Mouse (Mus musculus): ENCODE measurements around the gene Acss2. TPM values are rescaled to one million over a fixed set of nuclear protein-coding genes. Genes with fewer than 3 reads are reported as not detected.
"Not testable (repeated sequence)": the region's sequence is repeated elsewhere in the genome, so short reads cannot be mapped to it uniquely, and the experiment has no call there.

Acss2 gene
- polyA plus RNA-seq, 1 experiment from 2014 or later: 29.4 TPM

- H3K4me3 ChIP-seq (replicated peaks): peak overlapping the region; percentile 68
- peaks cover 17% of the 10 kb centered on the region for H3K4me1 ChIP-seq
- H3K27ac ChIP-seq (replicated peaks): peak overlapping the region; percentile 72; the same call in 1 of the 2 replicates
- peak overlapping the region; percentile 67 for H3K9ac ChIP-seq (replicated peaks)
- H3K9me3 ChIP-seq (replicated peaks): no peaks in the 10 kb centered on the region
- no peaks in the 10 kb centered on the region for H3K36me3 ChIP-seq
- WGBS: under 1% methylated on average over 9 of the region's 9 CpGs
- peaks cover 3% of the 10 kb centered on the region for H3K27me3 ChIP-seq (replicated peaks)
- no peak; the same call in 1 of the 2 replicates for ATAC-seq (ENCODE audit: low FRiP score)
- peak overlapping the region; percentile 86 for H3K4me2 ChIP-seq
Measured at GRCm38 (mm10) chr2:155592854-155593283, 75.1 kb downstream of the Acss2 start.

- no peak for ATAC-seq (ENCODE audit: low FRiP score)
- 88% methylated on average over 6 of the region's 6 CpGs for WGBS
Measured at GRCm38 (mm10) chr2:155595516-155595915, 77.8 kb downstream of the Acss2 start.

GRCm38 (mm10) chr2:155603707-155604106, 86.0 kb downstream of the Acss2 start:
- Histone ChIP-seq H3K9ac (replicated peaks) (no peak overlapping the region), H3K4me3 (replicated peaks) (no peak overlapping the region), H3K27ac (replicated peaks) (no peak overlapping the region), H3K27me3 (replicated peaks) (no peaks in the 10 kb centered on the region), H3K4me2 (no peak overlapping the region), H3K4me1 (no peaks in the 10 kb centered on the region), H3K36me3 (no peaks in the 10 kb centered on the region), H3K9me3 (replicated peaks) (no peaks in the 10 kb centered on the region)
- WGBS: 48% methylated on average over 3 of the region's 3 CpGs
- no peak for ATAC-seq (ENCODE audit: low FRiP score)

More at GRCm38 (mm10) chr2:155595516-155595915, 77.8 kb downstream of the Acss2 start:
- Histone ChIP-seq H3K27ac (replicated peaks) (no peak overlapping the region), H3K36me3 (no peaks in the 10 kb centered on the region), H3K9ac (replicated peaks) (no peak overlapping the region), H3K27me3 (replicated peaks) (peaks cover 3% of the 10 kb centered on the region), H3K9me3 (replicated peaks) (no peaks in the 10 kb centered on the region), H3K4me3 (replicated peaks) (no peak overlapping the region), H3K4me1 (peaks cover 17% of the 10 kb centered on the region), H3K4me2 (no peak overlapping the region)

GRCm38 (mm10) chr2:155604560-155605235, 87.0 kb downstream of the Acss2 start:
- no peaks in the 10 kb centered on the region for H3K36me3 ChIP-seq
- H3K9me3 ChIP-seq (replicated peaks): no peaks in the 10 kb centered on the region
- H3K27me3 ChIP-seq (replicated peaks): no peaks in the 10 kb centered on the region
- H3K9ac ChIP-seq (replicated peaks): no peak overlapping the region
- H3K4me2 ChIP-seq: no peak overlapping the region
- H3K27ac ChIP-seq (replicated peaks): no peak overlapping the region
- H3K4me1 ChIP-seq: no peaks in the 10 kb centered on the region
- no peak for ATAC-seq (ENCODE audit: low FRiP score)
- no peak overlapping the region for H3K4me3 ChIP-seq (replicated peaks)
- WGBS: 73% methylated on average over 10 of the region's 10 CpGs

DNA sequence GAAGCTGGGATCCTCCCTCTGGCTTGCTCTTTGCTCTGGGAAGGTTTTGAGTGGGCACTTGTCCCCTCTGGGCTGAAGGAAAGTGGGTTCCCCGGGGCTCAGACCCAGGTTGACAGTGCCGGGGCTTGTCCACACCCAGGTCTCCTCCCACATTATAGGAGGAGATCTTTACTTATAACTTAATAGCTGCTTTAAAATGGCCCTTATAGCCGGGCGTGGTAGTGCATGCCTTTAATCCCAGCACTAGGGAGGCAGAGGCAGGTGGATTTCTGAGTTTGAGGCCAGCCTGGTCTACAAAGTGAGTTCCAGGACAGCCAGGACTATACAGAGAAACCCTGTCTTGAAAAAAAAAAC, 87.5 kb downstream of the Acss2 start:
- H3K9ac ChIP-seq (replicated peaks); ATAC-seq (ENCODE audit: low FRiP score); H3K27me3 ChIP-seq (replicated peaks); H3K4me3 ChIP-seq (replicated peaks); H3K36me3 ChIP-seq; H3K4me2 ChIP-seq; H3K27ac ChIP-seq (replicated peaks); H3K9me3 ChIP-seq (replicated peaks); H3K4me1 ChIP-seq: not testable (repeated sequence)
- 79% methylated on average over 4 of the region's 4 CpGs for WGBS

- Histone ChIP-seq H3K9ac (replicated peaks) (no peak overlapping the region), H3K27ac (replicated peaks) (no peak overlapping the region), H3K4me1 (no peaks in the 10 kb centered on the region), H3K27me3 (replicated peaks) (no peaks in the 10 kb centered on the region), H3K9me3 (replicated peaks) (no peaks in the 10 kb centered on the region), H3K4me2 (no peak overlapping the region), H3K36me3 (no peaks in the 10 kb centered on the region), H3K4me3 (replicated peaks) (no peak overlapping the region)
- ATAC-seq (ENCODE audit: low FRiP score): no peak
- WGBS: 77% methylated on average over 4 of the region's 4 CpGs
Measured at GRCm38 (mm10) chr2:155606360-155606759, 88.6 kb downstream of the Acss2 start.

DNA sequence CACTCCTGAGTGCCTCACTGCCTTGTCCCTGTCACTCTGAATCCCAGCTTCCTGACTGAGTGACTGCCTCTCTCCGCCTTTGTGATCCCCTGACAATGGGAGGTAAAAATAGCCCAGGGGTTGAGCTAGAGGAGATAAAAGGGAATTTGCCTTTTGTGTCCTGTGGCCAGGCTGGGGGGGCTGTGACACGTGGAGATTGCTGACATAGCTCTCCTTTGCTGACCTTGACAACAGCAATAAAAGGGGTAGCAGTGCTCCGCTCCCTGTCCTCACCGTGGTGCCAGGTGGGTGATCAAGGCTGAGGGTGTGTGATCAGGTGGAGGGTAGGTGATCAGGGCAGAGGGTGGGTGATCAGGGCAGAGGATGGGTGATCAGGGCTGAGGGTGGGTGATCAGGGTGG, 93.2 kb downstream of the Acss2 start, which contains the start of gene Myh7b:
TSS of gene Myh7b (plus strand) at position 235 of the 400 bp plus-strand sequence.
- Histone ChIP-seq H3K36me3 (no peaks in the 10 kb centered on the region), H3K9ac (replicated peaks) (no peak within 1 kb of the TSS), H3K4me3 (replicated peaks) (no peak within 1 kb of the TSS), H3K27me3 (replicated peaks) (peaks cover 3% of the 10 kb centered on the region; the same call in 1 of the 2 replicates), H3K9me3 (replicated peaks) (no peaks in the 10 kb centered on the region), H3K4me2 (no peak within 1 kb of the TSS), H3K4me1 (peaks cover 10% of the 10 kb centered on the region; the same call in 1 of the 2 replicates), H3K27ac (replicated peaks) (no peak within 1 kb of the TSS)
- no peak for ATAC-seq (ENCODE audit: low FRiP score)
- 31% methylated on average over 4 of the region's 4 CpGs for WGBS

DNA sequence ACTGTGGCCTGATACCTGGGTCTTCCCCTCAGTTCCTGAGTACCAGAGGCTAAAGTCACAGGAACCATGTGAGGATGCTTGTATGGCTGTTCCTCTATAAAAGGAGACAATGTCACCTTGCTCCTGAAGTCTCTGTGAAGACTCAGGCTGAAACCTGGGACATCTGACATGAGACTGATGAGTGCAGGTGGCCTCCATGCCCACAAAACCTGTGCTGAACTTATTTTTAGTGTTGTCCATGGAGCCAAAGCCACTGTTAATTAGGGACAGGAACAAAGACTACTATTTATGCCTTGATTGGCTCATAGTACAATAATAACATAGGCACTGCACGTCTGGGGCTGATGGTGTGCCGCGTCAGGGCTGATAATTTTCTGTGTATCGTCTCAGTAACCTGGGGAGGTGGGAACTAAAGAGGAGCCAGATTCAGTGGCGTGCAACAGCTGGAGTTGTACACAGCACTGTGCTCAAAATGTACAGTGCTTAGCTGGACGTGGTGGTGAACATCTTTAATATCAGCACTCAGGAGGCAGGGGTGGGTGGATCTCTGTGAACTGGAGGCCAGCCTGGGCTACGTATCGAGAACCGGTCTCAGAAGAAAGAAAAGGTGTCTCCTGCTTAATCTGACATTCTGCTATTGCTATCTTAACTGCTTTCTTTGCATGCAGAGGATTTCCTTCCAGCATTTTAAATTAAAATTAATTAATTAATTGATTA, 94.2 kb downstream of the Acss2 start:
- no peaks in the 10 kb centered on the region for H3K9me3 ChIP-seq (replicated peaks)
- 89% methylated on average over 9 of the region's 9 CpGs for WGBS

GRCm38 (mm10) chr2:155613326-155613755, 95.6 kb downstream of the Acss2 start:
- peak overlapping the region; percentile 37 for H3K4me3 ChIP-seq (replicated peaks)
- peaks cover 3% of the 10 kb centered on the region; the same call in 1 of the 2 replicates for H3K27me3 ChIP-seq (replicated peaks)
- peaks cover 10% of the 10 kb centered on the region; the same call in 1 of the 2 replicates for H3K4me1 ChIP-seq
- peak overlapping the region; percentile 37; the same call in 1 of the 2 replicates for H3K9ac ChIP-seq (replicated peaks)
- H3K27ac ChIP-seq (replicated peaks): no peak overlapping the region
- peak overlapping the region; percentile 59 for H3K4me2 ChIP-seq
- peak; percentile 86 for ATAC-seq (ENCODE audit: low FRiP score)
- 5% methylated on average over 20 of the region's 20 CpGs for WGBS
- H3K36me3 ChIP-seq: no peaks in the 10 kb centered on the region
- H3K9me3 ChIP-seq (replicated peaks): no peaks in the 10 kb centered on the region

More for the DNA sequence above, 94.2 kb downstream of the Acss2 start:
- Histone ChIP-seq H3K36me3 (no peaks in the 10 kb centered on the region), H3K4me1 (peaks cover 10% of the 10 kb centered on the region; the same call in 1 of the 2 replicates), H3K4me2 (no peak overlapping the region), H3K9ac (replicated peaks) (no peak overlapping the region), H3K27me3 (replicated peaks) (peaks cover 3% of the 10 kb centered on the region; the same call in 1 of the 2 replicates), H3K4me3 (replicated peaks) (no peak overlapping the region), H3K27ac (replicated peaks) (no peak overlapping the region)
- ATAC-seq (ENCODE audit: low FRiP score): no peak

GRCm38 (mm10) chr2:155613953-155614352, 96.2 kb downstream of the Acss2 start:
- no peaks in the 10 kb centered on the region for H3K36me3 ChIP-seq
- peaks cover 3% of the 10 kb centered on the region; the same call in 1 of the 2 replicates for H3K27me3 ChIP-seq (replicated peaks)
- WGBS: 69% methylated on average over 8 of the region's 8 CpGs
- ATAC-seq (ENCODE audit: low FRiP score): peak; percentile 24; the same call in 1 of the 2 replicates
- H3K27ac ChIP-seq (replicated peaks): no peak overlapping the region
- peak overlapping the region; percentile 59 for H3K4me2 ChIP-seq
- 0 out of 2 replicates have a peak overlapping the region, but pooled peaks have one; percentile 37 for H3K9ac ChIP-seq (replicated peaks)
- peaks cover 10% of the 10 kb centered on the region; the same call in 1 of the 2 replicates for H3K4me1 ChIP-seq
- no peaks in the 10 kb centered on the region for H3K9me3 ChIP-seq (replicated peaks)
- H3K4me3 ChIP-seq (replicated peaks): no peak overlapping the region

DNA sequence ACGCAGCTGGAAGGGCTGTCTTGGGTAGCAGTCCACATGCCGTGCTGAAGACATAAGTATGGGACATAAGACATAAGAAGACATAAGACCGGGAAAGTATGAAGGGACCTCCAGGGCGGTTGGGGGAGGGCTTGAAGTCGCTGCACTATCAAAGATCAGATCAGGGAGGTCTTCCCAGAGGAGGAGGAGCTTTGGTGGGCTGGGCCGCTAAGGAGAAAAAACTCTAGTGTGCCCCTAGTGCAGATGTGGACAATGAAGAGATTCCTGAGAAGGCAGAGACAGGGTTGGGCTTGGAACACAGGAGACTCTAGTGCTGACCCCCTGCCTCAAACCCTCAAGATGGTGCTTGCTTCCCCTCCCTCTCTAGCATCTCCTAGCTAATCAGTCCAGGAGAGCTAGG, 99.2 kb downstream of the Acss2 start:
- no peak overlapping the region for H3K27ac ChIP-seq (replicated peaks)
- no peaks in the 10 kb centered on the region for H3K36me3 ChIP-seq
- H3K9ac ChIP-seq (replicated peaks): no peak overlapping the region
- H3K4me1 ChIP-seq: peaks cover 10% of the 10 kb centered on the region; the same call in 1 of the 2 replicates
- no peaks in the 10 kb centered on the region for H3K9me3 ChIP-seq (replicated peaks)
- H3K4me3 ChIP-seq (replicated peaks): no peak overlapping the region
- ATAC-seq (ENCODE audit: low FRiP score): no peak
- H3K4me2 ChIP-seq: no peak overlapping the region
- peaks cover 3% of the 10 kb centered on the region; the same call in 1 of the 2 replicates for H3K27me3 ChIP-seq (replicated peaks)
- 69% methylated on average over 6 of the region's 6 CpGs for WGBS
